Mouse (Mus musculus): ENCODE results near the gene Ctrb1. TPM values are rescaled to one million over a fixed set of nuclear protein-coding genes. Genes with fewer than 3 reads are reported as not detected.

Ctrb1 gene
- polyA plus RNA-seq, 1 experiment from 2014 or later: not detected

Other genes with a start within 250 kb of the Ctrb1 start
- 3.8 and 4.8 TPM in 2 replicates for gene Wdr59, start 168.9 kb downstream of the Ctrb1 start, polyA plus RNA-seq (2016; fragmentation: Nextera tagmentation; extraction: Ambion mirVana)
- 29.9 and 52.5 TPM in 2 replicates for gene Znrf1, start 154.9 kb downstream of the Ctrb1 start, polyA plus RNA-seq (2016; fragmentation: Nextera tagmentation; extraction: Ambion mirVana)
- gene Ldhd, start 60.6 kb downstream of the Ctrb1 start, polyA plus RNA-seq (2016; fragmentation: Nextera tagmentation; extraction: Ambion mirVana): 0.24 and 0.26 TPM in 2 replicates
- gene Zfp1, start 47.6 kb downstream of the Ctrb1 start, polyA plus RNA-seq (2016; fragmentation: Nextera tagmentation; extraction: Ambion mirVana): 20.2 and 23.8 TPM in 2 replicates
- gene Bcar1, start 52.8 kb upstream of the Ctrb1 start, polyA plus RNA-seq (2016; fragmentation: Nextera tagmentation; extraction: Ambion mirVana): 61.6 and 63.9 TPM in 2 replicates
- gene Cfdp1, start 163.3 kb upstream of the Ctrb1 start, polyA plus RNA-seq (2016; fragmentation: Nextera tagmentation; extraction: Ambion mirVana): 171 and 215 TPM in 2 replicates
- gene Tmem170, start 185.7 kb upstream of the Ctrb1 start, polyA plus RNA-seq (2016; fragmentation: Nextera tagmentation; extraction: Ambion mirVana): 8.4 and 10.7 TPM in 2 replicates
- 4.6 and 4.9 TPM in 2 replicates for gene Chst5, start 219.4 kb upstream of the Ctrb1 start, polyA plus RNA-seq (2016; fragmentation: Nextera tagmentation; extraction: Ambion mirVana)
- 24.4 and 27.4 TPM in 2 replicates for gene Tmem231, start 242.9 kb upstream of the Ctrb1 start, polyA plus RNA-seq (2016; fragmentation: Nextera tagmentation; extraction: Ambion mirVana)
- gene Gabarapl2, start 249.7 kb upstream of the Ctrb1 start, polyA plus RNA-seq (2016; fragmentation: Nextera tagmentation; extraction: Ambion mirVana): 235 and 314 TPM in 2 replicates